Mouse (Mus musculus) left cerebral cortex, adult 18-20 months (tissue): ENCODE results near the gene Nupr1l. TPM values are rescaled to one million over a fixed set of nuclear protein-coding genes. Genes with fewer than 3 reads are reported as not detected.

ENCODE experiments used
- total RNA-seq, 2 experiments: library from RNA; stranded (reverse); gene quantifications; 2 replicates each; pipeline ENCODE4 v1.2.3; 2021

The Nupr1l gene
- total RNA-seq, 2 experiments from 2014 or later = 1.9 to 2.3 TPM

Other genes with a start within 250 kb of the Nupr1l start
- gene Zfp11, start 238.4 kb upstream of the Nupr1l start, total RNA-seq = 1 to 10 TPM; 6.2 to 7.2 TPM
- gene Sept14, start 200.0 kb upstream of the Nupr1l start, total RNA-seq = not detected
- gene Mrps17, start 193.0 kb upstream of the Nupr1l start, total RNA-seq = 10 to 100 TPM; 72.8 to 81.5 TPM
- 10 to 100 TPM; 77.7 to 81.8 TPM for gene Nipsnap2, start 183.5 kb upstream of the Nupr1l start, total RNA-seq
- gene Psph, start 121.1 kb upstream of the Nupr1l start, total RNA-seq = 10 to 100 TPM; 21.5 to 21.6 TPM
- gene Sumf2, start 61.6 kb upstream of the Nupr1l start, total RNA-seq = 10 to 100 TPM; 18.8 to 19.8 TPM
- 100 to 1,000 TPM; 475 to 476 TPM for gene Chchd2, start 21.1 kb upstream of the Nupr1l start, total RNA-seq
- 1 to 10 TPM; 7.3 to 7.8 TPM for gene Zbed5, start 12.8 kb upstream of the Nupr1l start, total RNA-seq
- 10 to 100 TPM; 11.0 to 16.6 TPM for gene Phkg1, start 10.0 kb upstream of the Nupr1l start, total RNA-seq
- gene Vkorc1l1, start 33.4 kb downstream of the Nupr1l start, total RNA-seq = 10 to 100 TPM; 44.9 to 50.8 TPM
- 10 to 100 TPM; 10.6 to 12.7 TPM for gene Gusb, start 94.5 kb downstream of the Nupr1l start, total RNA-seq
- gene Asl, start 120.7 kb downstream of the Nupr1l start, total RNA-seq = 10 to 100 TPM; 16.0 to 31.9 TPM
- gene Crcp, start 120.8 kb downstream of the Nupr1l start, total RNA-seq = 10 to 100 TPM; 30.4 to 32.7 TPM
- gene Tpst1, start 164.8 kb downstream of the Nupr1l start, total RNA-seq = 10 to 100 TPM; 34.3 to 34.6 TPM
- 10 to 100 TPM; 14.3 to 14.7 TPM for gene Kctd7, start 236.3 kb downstream of the Nupr1l start, total RNA-seq